Mouse (Mus musculus) heart, postnatal 0 days (tissue): ENCODE data around the gene Ptprj. TPM values are rescaled to one million over a fixed set of nuclear protein-coding genes. Genes with fewer than 3 reads are reported as not detected.

Source experiments
- ATAC-seq: fragments of 200-750 bp; cut with Nextera tagmentation; 2 replicates; pipeline ENCODE4 v1.8.0; 2017; ENCODE audit warnings: low read depth, moderate number of reproducible peaks, moderate library complexity; ENCODE audit not compliant: insufficient read depth
- DNase-seq: peaks from one replicate; pipeline ENCODE4 v3.0.0-alpha.2; 2016; ENCODE audit warnings: low spot score
- H3K27ac ChIP-seq: fragments of 300-500 bp; sonication (generic); 2 replicates; pipeline ENCODE4 v1.5.1; 2014; ENCODE audit warnings: low read depth, mild to moderate bottlenecking
- H3K27me3 ChIP-seq: fragments of 300-500 bp; sonication (generic); 2 replicates; pipeline ENCODE4 v1.6.1; 2014; ENCODE audit warnings: low read length, mixed read lengths; ENCODE audit not compliant: control insufficient read depth, insufficient read depth
- H3K36me3 ChIP-seq: fragments of 300-500 bp; sonication (generic); replicated peaks from 2 replicates; pipeline ENCODE4 v1.6.1; 2014; ENCODE audit warnings: low read length, mixed read lengths; ENCODE audit not compliant: control insufficient read depth, insufficient read depth
- H3K4me1 ChIP-seq: fragments of 300-500 bp; sonication (generic); 2 replicates; pipeline ENCODE4 v1.6.1; 2014; ENCODE audit warnings: antibody characterized with exemption; ENCODE audit not compliant: control insufficient read depth, insufficient read depth
- H3K4me2 ChIP-seq: fragments of 300-500 bp; sonication (generic); 2 replicates; pipeline ENCODE4 v1.6.1; 2014; ENCODE audit warnings: low read depth, mild to moderate bottlenecking, low read length, moderate library complexity
- H3K4me3 ChIP-seq: fragments of 300-500 bp; sonication (generic); 2 replicates; pipeline ENCODE4 v1.5.1; 2014; ENCODE audit warnings: low read depth, low read length
- H3K9ac ChIP-seq: fragments of 300-500 bp; sonication (generic); replicated peaks from 2 replicates; pipeline ENCODE4 v1.6.1; 2014; ENCODE audit warnings: low read depth, low read length, mixed read lengths
- H3K9me3 ChIP-seq: fragments of 300-500 bp; sonication (generic); replicated peaks from 2 replicates; pipeline ENCODE4 v1.6.1; 2016; ENCODE audit warnings: low read length; ENCODE audit not compliant: control insufficient read depth
- CTCF ChIP-seq: IDR thresholded peaks from 2 replicates; pipeline ENCODE4 v1.5.1; 2016; ENCODE audit warnings: antibody characterized with exemption, control low read depth, low read depth
- EP300 ChIP-seq: IDR thresholded peaks from 2 replicates; pipeline ENCODE4 v1.6.1; 2016; ENCODE audit warnings: antibody characterized with exemption, low read depth
- WGBS: fragments of 180-500 bp; shearing (Covaris S2); extraction: QIAGEN DNeasy Blood & Tissue Kit; methylation state at CpG from one replicate; pipeline ENCODE4 v1.1.7; 2014; 5-methylcytosine and 5-hydroxymethylcytosine counted together
- polyA plus RNA-seq: library from polyadenylated mRNA; unstranded; fragments of >200 nt; fragmentation: Nextera tagmentation; extraction: Ambion mirVana; gene quantifications from 2 replicates; pipeline ENCODE4 v1.2.1, GENCODE M21; 2015
- total RNA-seq: library from RNA; depleted of rRNA; stranded (reverse); fragments of >200 nt; gene quantifications from 2 replicates; pipeline ENCODE4 v1.2.3, GENCODE M21; 2014; ENCODE audit warnings: low replicate concordance

The Ptprj gene
- total and polyA plus RNA-seq, 2 experiments from 2014 or later, result 0.56 to 6.8 TPM

GRCm38 (mm10) chr2:90557913-90558312 is 22.5 kb downstream of the Ptprj start:
- no peak for DNase-seq
- no peak for TF ChIP-seq EP300
- no peak for TF ChIP-seq CTCF
- Histone ChIP-seq H3K27ac (no peak overlapping the region), H3K9ac (no peak overlapping the region), H3K4me3 (no peak overlapping the region), H3K36me3 (no peaks in the 10 kb centered on the region), H3K27me3 (no peaks in the 10 kb centered on the region), H3K4me2 (no peak overlapping the region), H3K4me1 (0 out of 2 replicates have a peak, but pooled peaks cover 5% of the 10 kb centered on the region), H3K9me3 (no peaks in the 10 kb centered on the region)
- no peak for ATAC-seq
- WGBS, result 74% methylated on average over 3 of the region's 3 CpGs

GRCm38 (mm10) chr2:90555744-90556143 is 24.7 kb downstream of the Ptprj start:
- H3K9me3 ChIP-seq, result no peaks in the 10 kb centered on the region
- no peak overlapping the region for H3K4me2 ChIP-seq
- no peaks in the 10 kb centered on the region for H3K36me3 ChIP-seq
- H3K9ac ChIP-seq, result no peak overlapping the region
- H3K4me1 ChIP-seq, result 0 out of 2 replicates have a peak, but pooled peaks cover 5% of the 10 kb centered on the region
- 79% methylated on average over 5 of the region's 5 CpGs for WGBS
- TF ChIP-seq CTCF (no peak), EP300 (no peak)
- H3K27ac ChIP-seq, result no peak overlapping the region
- DNase-seq (no peak), ATAC-seq (no peak)
- no peaks in the 10 kb centered on the region for H3K27me3 ChIP-seq
- H3K4me3 ChIP-seq, result no peak overlapping the region

- DNase-seq (no peak), ATAC-seq (no peak)
- Histone ChIP-seq H3K9me3 (no peaks in the 10 kb centered on the region), H3K4me1 (0 out of 2 replicates have a peak, but pooled peaks cover 5% of the 10 kb centered on the region), H3K27me3 (no peaks in the 10 kb centered on the region), H3K4me3 (no peak overlapping the region), H3K36me3 (no peaks in the 10 kb centered on the region), H3K9ac (no peak overlapping the region), H3K27ac (no peak overlapping the region), H3K4me2 (no peak overlapping the region)
- WGBS, result 82% methylated on average over 4 of the region's 4 CpGs
- TF ChIP-seq EP300, result no peak
- TF ChIP-seq CTCF, result no peak
Observed at GRCm38 (mm10) chr2:90554806-90555205, 25.6 kb downstream of the Ptprj start.

- Histone ChIP-seq H3K4me1 (0 out of 2 replicates have a peak, but pooled peaks cover 5% of the 10 kb centered on the region), H3K36me3 (no peaks in the 10 kb centered on the region), H3K27me3 (no peaks in the 10 kb centered on the region), H3K4me3 (no peak overlapping the region), H3K27ac (no peak overlapping the region), H3K9me3 (no peaks in the 10 kb centered on the region), H3K4me2 (no peak overlapping the region), H3K9ac (no peak overlapping the region)
- 56% methylated on average over 4 of the region's 4 CpGs for WGBS
- peak; percentile 86 for ATAC-seq
- TF ChIP-seq CTCF (no peak), EP300 (no peak)
- DNase-seq, result peak; percentile 44
Observed at GRCm38 (mm10) chr2:90553861-90554260, 26.6 kb downstream of the Ptprj start.

GRCm38 (mm10) chr2:90550656-90551055 is 29.8 kb downstream of the Ptprj start:
- Histone ChIP-seq H3K4me1 (peaks cover 9% of the 10 kb centered on the region; the same call in 1 of the 2 replicates), H3K9me3 (no peaks in the 10 kb centered on the region), H3K4me2 (no peak overlapping the region), H3K4me3 (no peak overlapping the region), H3K27ac (no peak overlapping the region), H3K27me3 (no peaks in the 10 kb centered on the region), H3K9ac (no peak overlapping the region), H3K36me3 (no peaks in the 10 kb centered on the region)
- ATAC-seq, result no peak
- TF ChIP-seq CTCF, result no peak
- TF ChIP-seq EP300, result no peak
- WGBS, result 83% methylated on average over 6 of the region's 6 CpGs
- no peak for DNase-seq

- no peak for DNase-seq
- no peak overlapping the region for H3K4me2 ChIP-seq
- H3K9ac ChIP-seq, result no peak overlapping the region
- H3K4me3 ChIP-seq, result no peak overlapping the region
- peaks cover 6% of the 10 kb centered on the region; the same call in 1 of the 2 replicates for H3K4me1 ChIP-seq
- TF ChIP-seq CTCF (no peak), EP300 (no peak)
- WGBS, result 66% methylated on average over 5 of the region's 5 CpGs
- no peaks in the 10 kb centered on the region for H3K27me3 ChIP-seq
- no peak for ATAC-seq
- no peaks in the 10 kb centered on the region for H3K9me3 ChIP-seq
- no peaks in the 10 kb centered on the region for H3K36me3 ChIP-seq
- H3K27ac ChIP-seq, result no peak overlapping the region
Observed at GRCm38 (mm10) chr2:90548541-90548940, 31.9 kb downstream of the Ptprj start.
